ENCODE assay signal across 28 mouse cellular contexts in genomic region chr2:102701382-102701781, GRCm38 (mm10). TPM values are rescaled to one million over a fixed set of nuclear protein-coding genes. Genes with fewer than 3 reads are reported as not detected.
A peak's percentile ranks its signal among the peaks of the same experiment; 100 is the strongest.
DNase-seq lines count a peak whose midpoint lies in the region; ATAC-seq lines count a peak whose summit lies in the region.
"Had no signal": no experiment of that assay in that cellular context is flagged by ENCODE, and none has a peak within 500 bp of the region (broad histone marks: within the 10 kb centered on the region; RNA-seq: fewer than 3 reads in every experiment).

No protein-coding gene starts in this region.

- DNase-seq in heart, adult 11 months = peak; percentile 15
- DNase-seq in heart, postnatal 25 days (ENCODE audit: low spot score) = no peak
- no peak for DNase-seq in hindbrain, embryonic 14.5 days (ENCODE audit: low spot score)
- DNase-seq: adrenal gland, postnatal 10 days; adrenal gland, postnatal 36 days; B cell, adult 2 months; cerebellum, adult 11 months; cerebellum, adult 2 months; cerebellum, postnatal 10 days; cerebellum, postnatal 36 days; gastrocnemius, postnatal 10 days; gastrocnemius, postnatal 36 days; heart, adult 18-20 months; heart, postnatal 10 days; heart, postnatal 4 days; kidney, adult 11 months had no signal

- ATAC-seq in granulocyte monocyte progenitor cell, adult 5-6 weeks (replicated peaks; ENCODE audit: poor library complexity, severe bottlenecking) = peak; percentile 71
- ATAC-seq in megakaryocyte progenitor cell, adult 5-6 weeks (replicated peaks; ENCODE audit: poor library complexity) = 0 out of 2 replicates have a peak, but pooled peaks have one; percentile 34
- no peak for ATAC-seq in hindbrain, embryonic 14.5 days (ENCODE audit: low FRiP score)
- ATAC-seq in megakaryocyte-erythroid progenitor cell, adult 5-6 weeks (replicated peaks; ENCODE audit: low FRiP score, low TSS enrichment, poor library complexity, severe bottlenecking) = no peak
- ATAC-seq: forebrain, embryonic 13.5 days; forebrain, embryonic 16.5 days; hindbrain, embryonic 16.5 days; intestine, embryonic 15.5 days had no signal

- no peaks in the 10 kb centered on the region for H3K9me3 ChIP-seq in hindbrain, embryonic 14.5 days (ENCODE audit: control insufficient read depth, low read length)
- H3K9me3 ChIP-seq: forebrain, embryonic 10.5 days; forebrain, embryonic 13.5 days; heart, embryonic 12.5 days; heart, embryonic 15.5 days; hindbrain, embryonic 12.5 days; intestine, embryonic 15.5 days had no signal

- no peaks in the 10 kb centered on the region for H3K27me3 ChIP-seq in hindbrain, embryonic 14.5 days (ENCODE audit: control insufficient read depth, insufficient read depth, low read length)
- H3K27me3 ChIP-seq: forebrain, embryonic 13.5 days; heart, embryonic 12.5 days; heart, embryonic 15.5 days; hindbrain, embryonic 12.5 days; intestine, embryonic 15.5 days had no signal

- WGBS in hindbrain, embryonic 14.5 days = 86% methylated on average over 3 of the region's 3 CpGs

- no peak overlapping the region for H3K4me2 ChIP-seq in hindbrain, embryonic 14.5 days (replicated peaks)
- H3K4me2 ChIP-seq: forebrain, embryonic 13.5 days; heart, embryonic 12.5 days; heart, embryonic 15.5 days; hindbrain, embryonic 12.5 days; intestine, embryonic 15.5 days had no signal

- no peak overlapping the region for H3K4me3 ChIP-seq in hindbrain, embryonic 14.5 days (replicated peaks; ENCODE audit: low read length)
- H3K4me3 ChIP-seq: forebrain, embryonic 10.5 days; forebrain, embryonic 13.5 days; heart, embryonic 12.5 days; heart, embryonic 15.5 days; hindbrain, embryonic 12.5 days; intestine, embryonic 15.5 days had no signal

- no peak overlapping the region for H3K27ac ChIP-seq in hindbrain, embryonic 14.5 days
- H3K27ac ChIP-seq: forebrain, embryonic 10.5 days; forebrain, embryonic 13.5 days; heart, embryonic 15.5 days; hindbrain, embryonic 12.5 days; intestine, embryonic 15.5 days had no signal

- no peak overlapping the region for H3K9ac ChIP-seq in hindbrain, embryonic 14.5 days
- H3K9ac ChIP-seq: forebrain, embryonic 13.5 days; heart, embryonic 12.5 days; heart, embryonic 15.5 days; hindbrain, embryonic 12.5 days; intestine, embryonic 15.5 days had no signal

- no peaks in the 10 kb centered on the region for H3K36me3 ChIP-seq in hindbrain, embryonic 14.5 days (replicated peaks; ENCODE audit: control insufficient read depth, insufficient read depth)
- H3K36me3 ChIP-seq: forebrain, embryonic 10.5 days; heart, embryonic 12.5 days; heart, embryonic 15.5 days; hindbrain, embryonic 12.5 days; intestine, embryonic 15.5 days had no signal

- intact Hi-C loops in heart, postnatal 25 days (cut with DNase I) = no loop called here

- no peaks in the 10 kb centered on the region for H3K4me1 ChIP-seq in hindbrain, embryonic 14.5 days (replicated peaks; ENCODE audit: control insufficient read depth, insufficient read depth, low read length)
- H3K4me1 ChIP-seq: forebrain, embryonic 10.5 days; forebrain, embryonic 13.5 days; heart, embryonic 15.5 days; hindbrain, embryonic 12.5 days; intestine, embryonic 15.5 days had no signal

RNA-seq across cellular contexts. Expression of gene Slc1a2, which starts 42.9 kb away (rescaled TPM):
- under 1 TPM; 0.05 to 0.06 TPM for total RNA-seq in heart, postnatal 25 days (2021)
- 0.45 TPM in 1 of 2 replicates, not detected in the other for total RNA-seq in granulocyte monocyte progenitor cell, adult 5-6 weeks (2014; fragmentation: Nextera tagmentation)
- total RNA-seq in granulocyte monocyte progenitor cell, adult 5-6 weeks (2017) = not detected in 2 replicates
- not detected in 2 replicates for total RNA-seq in megakaryocyte progenitor cell, adult 5-6 weeks (2015)
- total RNA-seq in megakaryocyte progenitor cell, adult 5-6 weeks (2017) = not detected in 2 replicates
- 23.9 and 26.7 TPM in 2 replicates for polyA plus RNA-seq in hindbrain, embryonic 14.5 days (2014; fragmentation: Nextera tagmentation; extraction: Ambion mirVana)
- not detected in 2 replicates for total RNA-seq in megakaryocyte-erythroid progenitor cell, adult 5-6 weeks (2014; fragmentation: Nextera tagmentation)
- total RNA-seq in megakaryocyte-erythroid progenitor cell, adult 5-6 weeks (2017) = not detected in 2 replicates
- total RNA-seq: MEL had no signal

Comparison
In these comparisons a context has a peak if more than half of its experiments do, and no peak if none do; other contexts are left out.
1. ATAC-seq: peak in granulocyte monocyte progenitor cell, adult 5-6 weeks (single experiment) and megakaryocyte progenitor cell, adult 5-6 weeks (single experiment); none in hindbrain, embryonic 14.5 days (single experiment) and megakaryocyte-erythroid progenitor cell, adult 5-6 weeks (single experiment).